Mouse (Mus musculus): Measurements from ENCODE around the gene Tbc1d10a.

Tbc1d10a gene

GRCm38 (mm10) chr11:4216248-4217000, 29.8 kb downstream of the Tbc1d10a start:
- DNase-seq (ENCODE audit: extremely low spot score), result no peak

DNA sequence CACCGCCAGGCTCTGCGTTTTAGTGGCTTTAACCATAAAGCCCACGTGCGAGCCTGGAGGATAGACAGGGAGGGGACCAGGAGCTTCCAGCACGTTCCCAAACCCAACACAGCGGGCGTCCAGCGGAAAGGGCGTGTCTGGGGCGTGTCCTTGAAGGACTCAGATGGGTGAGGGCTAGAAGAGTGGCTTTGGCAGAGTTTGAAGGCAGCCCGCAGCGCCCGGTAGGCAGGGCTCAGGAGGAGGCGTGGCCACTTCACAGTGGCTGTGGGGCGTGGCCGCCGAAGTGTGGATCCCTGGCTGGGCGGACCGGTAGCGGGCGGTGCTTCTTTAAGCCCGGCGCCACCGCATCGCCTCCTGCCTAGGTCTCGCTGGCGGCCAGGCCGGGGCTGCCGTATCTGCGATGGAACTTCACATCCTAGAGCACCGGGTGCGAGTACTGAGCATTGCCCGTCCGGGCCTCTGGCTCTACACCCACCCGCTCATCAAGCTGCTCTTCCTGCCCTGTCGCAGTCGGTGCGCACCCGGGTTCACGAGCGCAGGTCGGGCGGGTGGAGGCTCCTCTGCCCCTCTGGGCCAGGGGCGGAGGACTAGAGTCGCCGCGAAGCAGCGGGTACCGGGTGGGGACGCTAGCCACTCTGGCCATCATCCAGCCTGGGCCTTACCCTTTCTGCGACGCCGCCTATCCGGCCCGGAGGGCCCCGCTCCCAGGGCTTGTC, 31.5 kb downstream of the Tbc1d10a start, which contains the start of gene Castor1:
Castor1 (plus strand) TSS at position 312 of the 716 bp plus-strand sequence.
- DNase-seq (ENCODE audit: extremely low spot score), result peak; percentile 87

GRCm38 (mm10) chr11:4218637-4219036, 32.0 kb downstream of the Tbc1d10a start:
- no peak for DNase-seq (ENCODE audit: extremely low spot score)

GRCm38 (mm10) chr11:4219317-4219751, 32.7 kb downstream of the Tbc1d10a start:
- peak; percentile 44 for DNase-seq (ENCODE audit: extremely low spot score)

GRCm38 (mm10) chr11:4219908-4220307, 33.3 kb downstream of the Tbc1d10a start:
- DNase-seq (ENCODE audit: extremely low spot score), result no peak

GRCm38 (mm10) chr11:4220443-4221400, 34.1 kb downstream of the Tbc1d10a start:
- peak; percentile 75 for DNase-seq (ENCODE audit: extremely low spot score)

GRCm38 (mm10) chr11:4222046-4222950, 35.7 kb downstream of the Tbc1d10a start:
- DNase-seq (ENCODE audit: extremely low spot score), result no peak

DNA sequence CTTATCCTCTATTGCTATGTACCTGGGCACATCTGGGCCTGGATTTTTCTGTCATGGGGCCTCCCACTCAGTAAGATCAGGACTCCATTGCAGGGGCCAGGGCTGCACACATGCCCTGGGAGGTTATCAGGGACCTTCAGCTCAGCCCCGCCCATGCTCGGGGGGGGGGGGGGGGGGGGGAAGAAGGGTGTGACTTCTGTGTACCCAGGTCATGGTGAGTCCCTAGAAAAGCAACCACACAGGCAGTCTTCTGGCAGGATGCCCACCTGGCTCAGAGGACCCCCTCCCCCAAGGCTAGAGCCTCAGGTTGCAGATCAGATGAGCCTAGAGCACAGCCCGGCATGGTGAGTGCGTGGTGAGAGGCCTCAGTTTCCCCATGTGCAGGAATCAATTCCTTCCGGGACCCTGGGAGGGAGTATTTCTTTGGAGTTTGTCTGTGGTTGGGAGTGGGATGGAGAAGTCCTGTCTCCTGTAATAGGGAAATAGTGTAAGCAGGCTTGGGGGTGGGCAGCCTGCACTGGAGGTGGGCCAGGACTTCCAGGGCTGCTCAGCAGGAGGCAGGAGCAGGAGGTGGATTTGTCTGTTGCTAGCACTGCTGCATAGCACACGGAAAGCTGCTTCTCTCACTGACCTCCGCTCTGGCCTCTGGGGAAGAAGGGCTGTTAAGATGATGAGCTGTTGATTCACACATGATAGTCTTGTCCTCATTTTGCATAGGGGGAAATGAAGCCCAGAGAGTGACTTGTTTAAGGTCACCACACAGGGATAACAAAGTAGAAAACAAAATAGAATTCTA, 37.0 kb downstream of the Tbc1d10a start:
- DNase-seq (ENCODE audit: extremely low spot score), result no peak

DNA sequence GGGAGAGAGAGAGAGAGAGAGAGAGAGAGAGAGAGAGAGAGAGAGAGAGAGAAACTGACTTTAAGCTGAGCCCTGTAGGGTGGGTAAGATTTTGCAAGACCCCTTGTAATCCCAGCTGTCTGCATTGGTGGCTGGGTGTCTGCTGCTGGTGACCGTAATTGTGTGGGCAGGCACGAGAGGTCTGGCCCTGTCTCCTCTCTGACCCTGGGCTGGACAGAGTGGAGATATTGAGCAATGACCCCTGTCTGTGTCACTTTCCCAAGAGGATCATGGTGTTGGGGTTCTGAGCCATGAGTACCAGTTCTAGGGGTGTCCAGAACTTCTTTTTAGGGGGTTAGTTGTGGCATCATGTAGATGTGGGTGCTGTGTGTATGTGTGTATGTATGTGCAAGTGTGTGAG, 37.6 kb downstream of the Tbc1d10a start:
- no peak for DNase-seq (ENCODE audit: extremely low spot score)

GRCm38 (mm10) chr11:4226569-4227325, 40.2 kb downstream of the Tbc1d10a start:
- DNase-seq (ENCODE audit: extremely low spot score), result no peak

GRCm38 (mm10) chr11:4228463-4228862, 41.9 kb downstream of the Tbc1d10a start:
- DNase-seq (ENCODE audit: extremely low spot score), result no peak

DNA sequence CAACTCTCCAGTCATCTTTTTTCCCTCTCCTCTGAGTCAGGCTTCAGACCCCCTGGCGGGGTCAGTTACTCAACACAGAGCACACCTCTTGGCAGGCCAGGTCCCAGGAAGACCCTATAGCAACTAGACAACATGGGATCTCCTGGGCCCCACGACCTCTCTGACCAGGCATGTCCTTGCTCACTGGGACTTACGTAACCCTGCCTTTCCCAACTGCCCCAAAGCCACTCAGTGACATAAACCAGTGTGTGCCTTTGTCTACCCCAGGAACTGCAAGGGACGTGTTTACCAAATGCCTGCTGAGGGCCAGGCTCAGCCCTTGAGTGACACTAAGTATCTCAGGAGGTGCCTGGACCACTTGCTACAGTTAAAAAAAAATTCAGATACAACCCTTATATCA, 43.3 kb downstream of the Tbc1d10a start:
- no peak for DNase-seq (ENCODE audit: extremely low spot score)

GRCm38 (mm10) chr11:4231435-4231834, 44.8 kb downstream of the Tbc1d10a start:
- no peak for DNase-seq (ENCODE audit: extremely low spot score)

DNA sequence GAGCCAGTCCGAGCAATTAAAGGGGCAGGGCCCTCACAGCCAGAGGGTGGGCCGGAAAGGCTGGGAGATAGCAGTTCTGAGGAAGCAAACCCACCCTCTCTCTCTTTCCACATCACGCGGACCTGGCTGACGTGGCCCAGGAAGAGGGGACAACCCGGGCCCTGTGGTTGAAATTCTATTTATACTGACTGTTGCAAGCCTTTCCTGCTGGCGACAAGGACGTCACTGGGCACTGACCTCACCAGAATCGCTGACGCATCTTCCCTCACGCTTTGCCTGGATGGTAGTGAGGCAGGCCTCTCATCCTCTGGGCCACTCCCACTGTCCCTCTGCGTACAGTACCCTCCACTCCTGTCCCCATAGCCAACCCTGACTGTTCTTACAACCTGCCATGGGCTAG, 46.1 kb downstream of the Tbc1d10a start:
- DNase-seq (ENCODE audit: extremely low spot score), result no peak

GRCm38 (mm10) chr11:4235052-4235655, 48.6 kb downstream of the Tbc1d10a start:
- no peak for DNase-seq (ENCODE audit: extremely low spot score)

GRCm38 (mm10) chr11:4235665-4236545, 49.3 kb downstream of the Tbc1d10a start, which contains the start of gene Osm:
Gene Osm (plus strand): TSS chr11:4236420.
- DNase-seq (ENCODE audit: extremely low spot score), result no peak

- DNase-seq (ENCODE audit: extremely low spot score), result no peak
Observed at GRCm38 (mm10) chr11:4236546-4237067, 50.0 kb downstream of the Tbc1d10a start.

Data from embryo, embryonic 9.5 days (tissue).